Mouse (Mus musculus) lung, adult 18-20 months (tissue): ENCODE results near the gene Cd151.
A peak's percentile ranks its signal among the peaks of the same experiment; 100 is the strongest.

Experiments
- DNase-seq, 2 experiments: peaks; one replicate each; pipeline ENCODE4 v3.0.0; 2022; ENCODE audit warnings: mixed read lengths in 2 of 2

The Cd151 gene

GRCm38 (mm10) chr7:141467230-141468030, at the start of gene Cd151:
TSS of gene Cd151 (plus strand) at chr7:141467392.
- peak; percentile 92 to 95 for DNase-seq

- no peak for DNase-seq
Measured at GRCm38 (mm10) chr7:141417731-141418681, 49.2 kb upstream of the Cd151 start.

- DNase-seq, result peak in 1 of 2 experiments; percentile 41
Measured at GRCm38 (mm10) chr7:141418970-141419369, 48.2 kb upstream of the Cd151 start.

GRCm38 (mm10) chr7:141420030-141420702, 47.0 kb upstream of the Cd151 start:
- no peak for DNase-seq

DNA sequence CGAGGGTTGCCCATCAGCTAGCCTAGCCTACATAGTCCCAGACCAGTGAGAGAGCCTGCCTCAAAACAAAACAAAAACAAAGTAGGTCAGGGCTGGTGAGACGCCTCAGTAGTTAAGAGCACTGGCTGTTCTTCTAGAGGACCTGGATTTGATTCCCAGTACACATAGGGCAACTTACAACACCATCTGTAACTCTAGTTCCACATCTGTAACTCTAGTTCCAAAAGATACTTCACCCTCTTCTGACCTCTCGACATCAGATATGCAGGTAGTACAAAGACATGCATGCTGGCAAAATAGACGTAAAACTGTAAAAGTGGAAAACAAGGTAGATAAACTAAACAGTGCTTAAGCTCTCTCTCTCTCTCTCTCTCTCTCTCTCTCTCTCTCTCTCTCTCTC, 43.4 kb upstream of the Cd151 start:
- no peak for DNase-seq

DNA sequence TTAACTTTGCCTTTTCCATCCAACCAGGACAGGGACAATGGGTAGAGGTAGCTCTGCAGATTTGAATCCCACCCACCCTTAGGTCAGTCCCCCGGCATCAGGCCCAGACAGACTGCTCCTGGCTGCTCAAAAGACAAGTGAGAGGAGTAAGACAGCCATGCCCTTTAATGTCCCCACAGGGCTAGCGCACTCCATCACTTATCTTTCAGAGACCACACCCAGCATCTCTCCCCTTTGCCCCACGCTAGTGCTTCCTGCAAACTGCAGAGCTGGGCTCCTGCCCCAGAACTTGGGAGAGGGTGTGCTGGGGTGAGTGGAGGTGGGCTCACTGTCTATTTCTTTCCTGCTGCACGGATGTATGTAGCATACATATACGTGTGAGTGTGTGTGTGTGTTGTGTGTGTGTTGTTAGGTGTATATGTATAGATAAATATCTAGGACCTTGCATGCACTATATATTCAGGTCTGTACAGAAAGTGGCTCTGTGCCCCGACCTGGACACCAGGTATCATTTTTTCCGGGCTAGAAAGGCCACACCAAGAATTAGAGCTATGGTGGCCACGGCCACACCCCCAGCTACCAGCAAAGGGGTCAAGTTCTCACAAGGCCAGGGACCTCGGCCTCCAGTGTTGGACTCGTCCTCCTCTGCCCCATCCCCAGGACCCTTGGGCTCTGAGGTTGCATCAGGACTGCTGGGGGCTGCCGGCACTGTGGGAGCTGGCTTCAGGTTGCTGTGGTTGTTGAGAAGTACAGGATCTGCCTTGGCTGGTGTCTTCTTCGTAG, 40.1 kb upstream of the Cd151 start:
- DNase-seq, result no peak

- DNase-seq, result no peak
Measured at GRCm38 (mm10) chr7:141428701-141429100, 38.5 kb upstream of the Cd151 start.

DNA sequence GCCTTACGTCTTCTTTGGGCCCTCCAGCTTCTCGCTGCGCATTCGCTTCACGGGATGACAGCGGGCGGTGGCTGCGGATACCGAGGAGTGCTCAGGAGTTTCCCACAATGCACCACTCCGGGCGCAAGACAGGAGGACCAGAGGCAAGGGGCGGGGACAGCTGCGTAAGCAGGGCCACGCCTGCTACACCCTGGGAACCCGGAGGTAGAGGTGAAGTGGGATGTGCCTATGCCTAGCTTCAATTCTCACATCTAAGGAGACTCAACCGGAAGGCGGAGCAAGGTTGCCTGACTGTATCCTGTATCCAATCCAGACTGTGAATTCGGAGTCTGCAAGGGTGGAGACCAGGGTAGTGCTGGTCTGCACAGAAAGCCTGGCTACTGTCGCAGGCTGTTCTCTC, 37.9 kb upstream of the Cd151 start, which contains the start of gene Cend1:
Gene Cend1, minus strand, starts transcription at position 182 of the 400 bp plus-strand sequence.
- DNase-seq, result peak in 1 of 2 experiments; percentile 56

DNA sequence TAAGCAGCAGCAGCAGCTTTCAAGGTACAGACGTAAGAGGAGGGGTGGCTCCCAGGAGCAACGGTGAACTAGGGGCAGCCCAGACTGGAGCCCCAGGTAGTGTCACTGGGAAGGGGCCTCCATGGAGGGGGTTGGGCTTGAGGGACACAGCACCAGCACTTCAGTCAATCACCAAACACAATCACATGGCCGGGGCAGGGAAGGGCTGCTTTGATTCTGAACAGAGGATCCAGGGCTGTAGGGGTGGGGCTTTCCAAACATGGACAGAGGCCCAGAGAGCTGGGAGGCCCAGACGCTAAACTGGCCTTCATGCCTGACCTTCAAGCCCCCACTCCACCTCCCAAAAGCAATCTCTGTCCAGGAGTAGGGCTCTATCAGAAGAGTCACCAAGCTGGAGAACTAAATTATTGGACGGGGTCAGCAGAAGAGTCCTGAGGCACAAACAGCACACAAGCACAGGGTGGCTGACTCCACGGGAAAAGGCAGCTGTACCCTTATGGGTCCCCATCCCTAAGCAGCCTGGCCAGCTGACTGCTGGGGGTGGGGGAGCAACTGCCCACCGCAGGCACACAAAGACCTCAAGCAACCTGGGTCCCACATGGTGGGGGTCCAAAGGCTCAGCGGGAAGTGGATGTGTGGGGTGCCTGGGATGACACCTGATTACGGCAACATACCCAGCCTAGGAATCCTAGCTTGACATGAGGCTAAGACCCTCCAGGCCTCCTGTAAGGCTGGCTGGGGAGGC, 37.2 kb upstream of the Cd151 start:
- no peak for DNase-seq

- no peak for DNase-seq
Measured at GRCm38 (mm10) chr7:141430585-141431240, 36.5 kb upstream of the Cd151 start.

GRCm38 (mm10) chr7:141431434-141432185, 35.6 kb upstream of the Cd151 start:
- no peak for DNase-seq

DNA sequence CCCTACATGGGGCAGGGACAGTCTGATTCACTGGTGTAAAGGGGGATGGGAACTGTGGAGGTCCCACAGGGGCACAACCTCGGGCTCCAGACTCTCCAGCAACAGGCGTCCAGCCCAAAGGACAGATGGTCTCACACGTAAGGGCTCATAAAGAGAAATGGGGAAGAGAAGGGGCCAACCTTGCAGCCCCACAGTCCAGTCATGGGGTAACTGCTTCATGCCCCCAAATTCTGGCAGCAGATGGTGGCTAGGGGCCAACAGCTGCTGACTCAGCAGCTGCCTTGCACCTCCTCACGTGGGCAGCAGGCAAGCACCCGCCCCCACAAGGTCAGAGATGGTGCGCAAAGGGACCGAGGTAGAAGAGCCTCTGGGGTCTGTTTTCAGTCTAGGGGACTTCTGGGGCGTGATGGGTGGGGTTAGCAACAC, 35.0 kb upstream of the Cd151 start:
- DNase-seq, result no peak

GRCm38 (mm10) chr7:141432741-141433516, 34.3 kb upstream of the Cd151 start:
- DNase-seq, result no peak

GRCm38 (mm10) chr7:141433517-141434400, 33.4 kb upstream of the Cd151 start:
- no peak for DNase-seq

DNA sequence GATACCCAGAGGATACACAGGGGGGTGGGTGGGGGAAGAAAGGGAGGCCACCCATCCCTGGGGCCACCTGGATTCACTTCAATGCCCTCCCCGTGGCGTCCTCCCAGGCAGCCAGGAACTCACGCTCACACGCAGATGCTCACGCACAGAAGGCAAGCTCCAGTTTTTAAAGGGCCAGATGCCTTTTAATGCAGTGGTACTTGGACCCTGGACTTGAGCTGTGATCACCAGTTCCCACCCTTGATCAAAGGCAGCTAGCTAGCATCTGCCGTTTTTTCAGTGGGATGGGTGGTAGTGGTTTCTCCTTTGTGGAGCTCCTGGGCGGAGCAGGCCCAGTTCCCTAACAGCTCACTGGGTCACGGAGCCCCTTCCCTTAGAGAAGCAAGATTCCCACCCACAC, 32.7 kb upstream of the Cd151 start:
- no peak for DNase-seq

DNA sequence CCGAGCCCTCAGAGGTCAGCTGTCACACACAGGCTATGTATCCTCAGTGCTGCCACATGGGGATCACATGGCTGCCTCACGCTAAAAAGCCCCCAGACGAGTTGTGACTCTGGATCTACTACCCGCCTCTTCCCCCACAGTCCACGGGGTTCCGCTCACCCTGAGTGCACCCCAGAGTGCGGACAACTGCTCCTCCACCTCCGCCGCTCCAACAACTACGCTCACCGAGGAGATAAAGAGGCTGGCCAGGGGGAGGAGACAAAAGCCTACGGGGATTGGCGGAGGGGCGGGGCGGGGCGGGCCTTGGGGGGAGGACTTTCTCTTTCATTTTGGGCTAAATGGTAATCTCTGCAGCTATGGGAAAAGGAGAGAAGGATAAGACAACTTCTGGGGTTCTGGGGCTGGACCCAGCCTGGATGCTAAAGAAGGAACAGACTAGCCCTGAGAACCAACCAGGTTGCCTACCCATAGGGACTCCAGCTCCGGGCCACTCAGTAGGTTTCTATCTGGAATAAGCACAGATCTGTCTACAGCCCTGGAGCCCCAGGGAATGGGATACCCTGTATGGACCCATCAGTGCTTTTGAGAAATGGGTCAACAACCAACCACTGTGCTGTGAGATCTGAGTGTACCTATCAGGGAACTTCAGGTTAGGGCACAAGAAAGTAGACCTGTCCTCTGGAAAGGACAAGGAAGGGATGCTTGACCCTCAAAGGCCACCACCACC, 31.9 kb upstream of the Cd151 start:
- DNase-seq, result peak; percentile 64 to 71

DNA sequence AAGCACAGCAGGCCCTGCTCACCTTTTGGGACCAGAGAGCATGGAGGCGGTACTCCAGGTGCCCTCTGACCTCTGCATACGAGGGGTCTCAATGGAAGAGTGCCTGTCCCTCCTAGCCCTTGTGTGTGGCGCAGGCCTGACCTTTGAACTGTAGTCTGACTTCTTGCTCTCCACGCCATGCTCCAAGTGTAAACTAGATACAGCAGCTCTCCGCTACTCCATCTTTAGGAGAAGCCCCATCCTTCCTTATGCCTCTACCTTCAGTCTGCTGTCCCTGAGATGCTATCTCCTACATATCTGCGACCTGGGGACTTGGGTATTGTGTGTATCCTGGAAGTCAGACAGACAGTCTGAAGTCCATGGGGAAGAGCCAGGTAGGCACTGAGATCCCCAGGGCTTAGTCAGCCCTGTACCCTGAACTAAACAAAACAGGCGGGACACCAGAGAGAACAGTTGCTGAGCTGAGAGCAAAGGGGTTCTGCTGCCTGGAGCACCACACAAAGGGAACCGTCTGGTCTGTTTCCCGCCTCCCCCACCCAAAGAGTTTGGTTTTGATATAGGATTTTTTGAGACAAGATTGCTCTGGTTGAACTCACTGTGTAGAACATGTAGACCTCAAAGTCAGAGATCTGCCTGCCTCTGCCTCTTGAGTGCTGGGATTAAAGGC, 31.2 kb upstream of the Cd151 start:
- no peak for DNase-seq
